Mouse (Mus musculus) liver, postnatal 0 days (tissue): ENCODE data around the gene Gipr.

ENCODE experiments used
- CTCF ChIP-seq: sonication (generic); IDR thresholded peaks from 2 replicates; pipeline ENCODE4 v1.5.1; 2016; ENCODE audit warnings: antibody characterized with exemption, low read depth
- EP300 ChIP-seq: IDR thresholded peaks from 2 replicates; pipeline ENCODE4 v1.6.1; 2016; ENCODE audit warnings: antibody characterized with exemption, low read depth, mild to moderate bottlenecking

- TF ChIP-seq CTCF (no peak), EP300 (no peak)
Measured at GRCm38 (mm10) chr7:19175708-19176515, 10.0 kb upstream of the Gipr start, which contains the start of gene Eml2.
